Mouse (Mus musculus): ENCODE data around the gene Gfra1. TPM values are rescaled to one million over a fixed set of nuclear protein-coding genes. Genes with fewer than 3 reads are reported as not detected.
A peak's percentile ranks its signal among the peaks of the same experiment; 100 is the strongest.

The Gfra1 gene
- polyA plus RNA-seq, 1 experiment from 2014 or later = 33.0 TPM

DNA sequence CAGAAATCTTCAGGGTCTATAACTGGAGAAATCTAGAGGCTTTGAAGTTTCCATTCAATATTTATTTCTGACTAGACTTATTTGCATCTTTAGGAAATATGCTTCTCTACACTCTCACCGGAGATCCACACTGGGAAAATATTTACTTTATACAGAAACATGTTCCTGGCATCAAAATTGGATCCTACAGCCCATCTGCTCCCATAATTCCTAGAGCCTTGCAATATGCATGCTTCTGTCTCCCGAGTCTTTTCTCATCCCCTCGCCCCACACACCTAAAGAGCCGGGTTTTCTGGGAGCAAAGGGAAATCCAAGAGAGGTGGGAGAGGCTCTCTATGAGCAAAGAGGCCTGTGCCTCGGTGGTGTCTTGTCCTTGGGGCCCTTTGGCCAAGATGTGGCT lies 184.9 kb downstream of the Gfra1 start:
- no peak overlapping the region for H3K4me2 ChIP-seq
- H3K9ac ChIP-seq = no peak overlapping the region

DNA sequence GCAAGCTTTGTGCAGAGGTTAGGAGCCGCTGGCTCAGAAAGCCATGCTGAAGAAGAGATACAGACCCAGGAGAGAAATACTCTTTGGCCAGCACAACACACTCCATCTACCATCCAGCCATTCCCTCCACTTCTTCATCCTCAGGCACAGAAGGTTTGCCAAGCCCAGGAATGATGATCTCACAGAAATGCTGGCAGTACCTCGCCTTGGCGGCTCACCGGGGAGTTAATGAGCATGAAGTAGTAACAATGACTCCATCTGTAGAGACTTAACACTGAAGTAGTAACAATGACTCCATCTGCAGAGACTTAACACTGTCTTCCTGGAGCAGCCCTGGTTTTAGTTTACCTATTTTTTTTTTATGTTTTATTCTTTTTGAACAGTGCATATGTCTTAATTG lies 187.2 kb downstream of the Gfra1 start:
- no peak overlapping the region for H3K9ac ChIP-seq
- 87% methylated on average over 4 of the region's 4 CpGs for WGBS
- no peak for ATAC-seq (ENCODE audit: insufficient read depth, low FRiP score, low read depth)
- H3K27ac ChIP-seq = no peak overlapping the region
- H3K4me1 ChIP-seq = 0 out of 2 replicates have a peak, but pooled peaks cover 6% of the 10 kb centered on the region
- no peak overlapping the region for H3K4me3 ChIP-seq (replicated peaks)
- H3K27me3 ChIP-seq (replicated peaks) = no peaks in the 10 kb centered on the region
- no peaks in the 10 kb centered on the region for H3K36me3 ChIP-seq
- no peaks in the 10 kb centered on the region for H3K9me3 ChIP-seq
- H3K4me2 ChIP-seq = no peak overlapping the region

More for the DNA sequence above, 184.9 kb downstream of the Gfra1 start:
- Histone ChIP-seq H3K9me3 (no peaks in the 10 kb centered on the region), H3K27ac (no peak overlapping the region), H3K4me1 (0 out of 2 replicates have a peak, but pooled peaks cover 6% of the 10 kb centered on the region), H3K27me3 (replicated peaks) (no peaks in the 10 kb centered on the region), H3K36me3 (no peaks in the 10 kb centered on the region), H3K4me3 (replicated peaks) (no peak overlapping the region)
- ATAC-seq (ENCODE audit: insufficient read depth, low FRiP score, low read depth) = no peak
- 57% methylated on average over 5 of the region's 5 CpGs for WGBS

DNA sequence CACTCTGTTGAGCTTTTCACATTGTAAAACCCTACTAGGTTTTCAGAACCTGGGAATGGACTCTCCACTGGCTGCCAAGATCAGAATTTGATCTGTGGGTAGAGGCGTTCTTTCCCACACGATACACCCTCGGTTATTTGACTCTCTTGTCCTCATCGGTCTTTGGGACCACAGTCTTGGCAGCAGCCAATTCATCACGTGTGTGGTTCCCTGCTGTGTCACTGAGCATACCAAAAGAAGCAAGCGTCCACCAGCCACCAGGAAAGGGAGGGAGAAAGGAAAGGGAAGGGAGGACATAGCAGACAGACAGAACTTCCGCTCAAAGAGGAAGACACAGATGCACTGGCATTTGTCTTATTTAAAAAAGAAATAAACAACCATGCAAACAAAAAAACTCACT lies 189.1 kb downstream of the Gfra1 start:
- Histone ChIP-seq H3K27me3 (replicated peaks) (no peaks in the 10 kb centered on the region), H3K4me3 (replicated peaks) (no peak overlapping the region), H3K27ac (no peak overlapping the region), H3K9me3 (no peaks in the 10 kb centered on the region), H3K36me3 (no peaks in the 10 kb centered on the region), H3K9ac (no peak overlapping the region), H3K4me1 (0 out of 2 replicates have a peak, but pooled peaks cover 4% of the 10 kb centered on the region), H3K4me2 (no peak overlapping the region)
- no peak for ATAC-seq (ENCODE audit: insufficient read depth, low FRiP score, low read depth)
- WGBS = 57% methylated on average over 7 of the region's 7 CpGs

DNA sequence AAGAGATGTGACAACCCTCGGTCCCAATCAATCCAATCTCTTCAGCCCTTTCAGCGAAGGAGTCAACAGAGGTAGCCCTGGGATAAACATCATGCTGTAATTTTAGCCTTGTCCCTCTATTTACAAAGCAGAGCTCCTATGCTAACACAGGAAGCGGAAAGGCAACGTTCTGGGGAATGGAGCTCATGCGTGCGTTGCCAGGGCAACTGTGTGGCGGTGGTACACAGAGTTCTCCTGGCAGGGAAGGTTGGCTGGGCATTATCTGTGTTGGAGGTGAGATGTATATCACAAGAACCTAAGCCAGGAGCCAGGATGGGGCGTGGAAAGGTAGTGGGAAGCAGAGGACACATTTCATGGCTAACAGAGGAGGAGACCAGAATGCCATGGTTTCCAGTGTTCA lies 194.8 kb downstream of the Gfra1 start:
- H3K9ac ChIP-seq = no peak overlapping the region
- peaks cover 3% of the 10 kb centered on the region; the same call in 1 of the 2 replicates for H3K4me1 ChIP-seq
- 63% methylated on average over 8 of the region's 8 CpGs for WGBS
- no peak for ATAC-seq (ENCODE audit: insufficient read depth, low FRiP score, low read depth)
- no peak overlapping the region for H3K4me2 ChIP-seq
- H3K9me3 ChIP-seq = no peaks in the 10 kb centered on the region
- no peaks in the 10 kb centered on the region for H3K27me3 ChIP-seq (replicated peaks)
- no peak overlapping the region for H3K4me3 ChIP-seq (replicated peaks)
- H3K36me3 ChIP-seq = no peaks in the 10 kb centered on the region
- H3K27ac ChIP-seq = no peak overlapping the region

DNA sequence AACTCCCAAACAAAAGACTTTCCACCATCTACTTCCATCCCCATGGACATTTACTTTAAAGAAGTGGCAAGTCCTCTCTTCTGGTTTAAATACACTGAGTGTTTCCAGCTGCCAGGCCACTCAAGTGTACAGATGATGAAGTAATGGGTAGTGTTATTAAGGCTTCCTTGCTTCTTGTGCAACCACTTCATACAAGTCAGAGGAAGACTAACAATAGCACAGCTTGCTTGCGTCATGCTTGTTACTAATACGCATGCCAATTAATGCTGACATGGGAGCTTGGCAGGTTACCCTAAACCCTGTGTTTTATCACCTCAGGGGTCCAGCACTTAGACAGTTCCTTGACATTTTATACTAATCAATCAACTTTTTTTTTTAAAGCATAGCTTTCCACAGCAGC lies 196.5 kb downstream of the Gfra1 start:
- Histone ChIP-seq H3K4me1 (peaks cover 3% of the 10 kb centered on the region; the same call in 1 of the 2 replicates), H3K4me3 (replicated peaks) (no peak overlapping the region), H3K27me3 (replicated peaks) (no peaks in the 10 kb centered on the region), H3K4me2 (no peak overlapping the region), H3K9ac (no peak overlapping the region), H3K9me3 (no peaks in the 10 kb centered on the region), H3K36me3 (no peaks in the 10 kb centered on the region), H3K27ac (no peak overlapping the region)
- ATAC-seq (ENCODE audit: insufficient read depth, low FRiP score, low read depth) = no peak
- 50% methylated on average over 2 of the region's 2 CpGs for WGBS

DNA sequence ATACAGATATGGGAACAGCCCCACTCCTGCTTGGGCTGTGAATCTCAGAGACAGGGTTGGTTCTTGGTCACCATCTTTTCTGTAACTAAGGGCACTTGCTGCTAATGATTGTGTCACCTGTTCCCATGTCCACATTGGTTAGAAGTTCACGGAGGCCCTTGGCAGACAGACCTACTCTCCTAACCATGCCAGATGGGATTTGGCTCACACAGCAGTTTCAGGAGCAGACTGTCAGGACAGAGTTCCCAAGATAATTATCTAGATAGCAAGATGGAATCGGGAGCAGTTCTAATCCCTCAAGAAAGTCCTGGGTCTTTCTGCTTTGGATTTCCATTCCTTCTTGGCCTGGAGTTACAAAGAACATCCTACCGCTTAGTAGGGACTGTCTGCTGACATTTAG lies 199.2 kb downstream of the Gfra1 start:
- Histone ChIP-seq H3K4me2 (no peak overlapping the region), H3K36me3 (no peaks in the 10 kb centered on the region), H3K9me3 (no peaks in the 10 kb centered on the region), H3K27me3 (replicated peaks) (no peaks in the 10 kb centered on the region), H3K4me3 (replicated peaks) (no peak overlapping the region), H3K4me1 (peaks cover 3% of the 10 kb centered on the region; the same call in 1 of the 2 replicates), H3K27ac (no peak overlapping the region), H3K9ac (no peak overlapping the region)
- 84% methylated on average over 3 of the region's 3 CpGs for WGBS
- ATAC-seq (ENCODE audit: insufficient read depth, low FRiP score, low read depth) = no peak

DNA sequence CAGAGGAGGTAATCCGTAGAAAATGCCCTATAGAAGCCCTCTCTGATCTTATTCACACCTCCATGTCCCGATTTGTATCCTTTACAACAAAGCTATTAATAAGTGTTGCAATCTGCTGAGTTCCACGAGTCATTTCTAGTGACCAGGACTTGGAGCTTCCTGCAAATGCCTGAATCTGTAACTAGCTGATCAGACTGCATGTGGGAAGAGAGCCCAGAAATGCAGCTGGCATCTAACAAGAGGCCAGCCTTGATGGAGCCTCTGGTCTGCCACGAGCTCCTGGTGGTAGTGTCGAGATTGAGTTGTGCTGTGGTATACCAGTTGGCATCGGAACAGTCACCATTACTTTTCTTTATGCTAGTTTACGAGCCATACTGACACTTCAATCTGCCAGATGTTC lies 200.3 kb downstream of the Gfra1 start:
- Histone ChIP-seq H3K27me3 (replicated peaks) (no peaks in the 10 kb centered on the region), H3K36me3 (no peaks in the 10 kb centered on the region), H3K4me1 (peaks cover 3% of the 10 kb centered on the region; the same call in 1 of the 2 replicates), H3K9ac (no peak overlapping the region), H3K9me3 (no peaks in the 10 kb centered on the region), H3K4me3 (replicated peaks) (no peak overlapping the region), H3K4me2 (no peak overlapping the region), H3K27ac (no peak overlapping the region)
- ATAC-seq (ENCODE audit: insufficient read depth, low FRiP score, low read depth) = no peak
- 79% methylated on average over 7 of the region's 7 CpGs for WGBS

DNA sequence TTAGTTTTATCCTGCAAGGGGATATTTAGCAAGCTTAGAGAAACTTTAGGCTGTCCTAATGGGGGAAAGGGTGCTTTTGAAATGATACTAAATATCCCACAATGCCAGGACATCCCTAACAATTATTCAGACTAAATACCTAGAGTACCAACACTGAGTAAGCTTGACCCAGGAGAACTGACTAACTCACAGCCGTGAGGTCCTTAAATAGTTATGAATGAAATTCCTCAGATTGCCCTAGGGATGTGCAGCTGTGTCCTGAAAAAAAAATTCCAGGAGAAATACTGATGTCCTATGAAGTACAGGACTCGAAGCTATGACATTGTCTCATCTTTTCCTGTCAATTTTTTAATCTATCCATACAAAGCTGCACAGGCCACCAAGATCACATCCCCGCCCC lies 201.5 kb downstream of the Gfra1 start:
- Histone ChIP-seq H3K27ac (no peak overlapping the region), H3K9ac (no peak overlapping the region), H3K27me3 (replicated peaks) (no peaks in the 10 kb centered on the region), H3K4me2 (no peak overlapping the region), H3K36me3 (no peaks in the 10 kb centered on the region), H3K4me1 (no peaks in the 10 kb centered on the region), H3K4me3 (replicated peaks) (no peak overlapping the region), H3K9me3 (no peaks in the 10 kb centered on the region)
- whole genome bisulfite sequencing = 56% methylated on average over 3 of the region's 3 CpGs
- ATAC-seq (ENCODE audit: insufficient read depth, low FRiP score, low read depth) = no peak

DNA sequence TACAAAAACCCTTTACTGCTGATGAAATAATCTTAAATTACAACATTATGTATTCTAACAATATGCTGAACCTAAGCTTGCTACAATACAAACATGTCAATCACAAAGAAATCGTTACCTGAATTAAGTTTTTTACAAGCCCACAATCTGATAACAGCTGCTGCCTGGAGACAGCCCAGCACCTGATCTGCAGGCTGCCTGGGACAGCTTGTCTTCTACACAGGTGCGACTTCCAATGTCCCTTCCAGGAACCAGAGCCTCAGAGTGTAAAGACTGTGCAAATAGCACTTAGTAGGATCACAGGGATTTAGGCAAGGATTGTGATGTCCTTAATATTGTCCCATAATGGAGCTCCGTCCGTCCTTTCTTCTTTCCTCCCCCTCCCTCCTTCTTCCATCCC lies 204.0 kb downstream of the Gfra1 start:
- Histone ChIP-seq H3K27me3 (replicated peaks) (no peaks in the 10 kb centered on the region), H3K27ac (no peak overlapping the region), H3K9ac (no peak overlapping the region), H3K9me3 (no peaks in the 10 kb centered on the region), H3K36me3 (no peaks in the 10 kb centered on the region), H3K4me1 (no peaks in the 10 kb centered on the region), H3K4me2 (no peak overlapping the region), H3K4me3 (replicated peaks) (no peak overlapping the region)
- 73% methylated on average over 4 of the region's 4 CpGs for WGBS
- ATAC-seq (ENCODE audit: insufficient read depth, low FRiP score, low read depth) = no peak

DNA sequence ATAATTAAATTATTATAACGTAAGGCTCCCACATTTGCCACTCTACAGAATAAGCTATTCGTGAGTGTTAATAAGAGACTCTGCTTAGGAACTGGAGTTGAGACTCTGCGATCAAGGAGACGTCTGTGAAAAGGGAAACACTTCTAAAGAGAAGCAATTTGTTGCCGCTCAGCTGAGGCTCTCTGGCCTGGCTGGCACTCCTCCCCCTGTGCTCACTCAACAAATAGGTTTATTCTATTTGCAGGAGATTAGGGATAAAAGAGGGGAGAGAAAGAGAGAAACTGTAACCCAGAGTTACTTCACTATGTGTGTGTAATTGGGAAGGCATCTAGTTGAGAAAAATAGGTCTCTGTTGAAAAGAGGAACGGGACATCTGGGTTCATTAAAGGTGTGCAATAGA lies 204.6 kb downstream of the Gfra1 start:
- H3K27ac ChIP-seq = no peak overlapping the region
- H3K4me3 ChIP-seq (replicated peaks) = no peak overlapping the region
- WGBS = 56% methylated on average over 6 of the region's 6 CpGs
- no peak for ATAC-seq (ENCODE audit: insufficient read depth, low FRiP score, low read depth)
- H3K9ac ChIP-seq = no peak overlapping the region
- H3K36me3 ChIP-seq = no peaks in the 10 kb centered on the region
- H3K4me1 ChIP-seq = no peaks in the 10 kb centered on the region
- no peaks in the 10 kb centered on the region for H3K27me3 ChIP-seq (replicated peaks)
- no peaks in the 10 kb centered on the region for H3K9me3 ChIP-seq
- no peak overlapping the region for H3K4me2 ChIP-seq

DNA sequence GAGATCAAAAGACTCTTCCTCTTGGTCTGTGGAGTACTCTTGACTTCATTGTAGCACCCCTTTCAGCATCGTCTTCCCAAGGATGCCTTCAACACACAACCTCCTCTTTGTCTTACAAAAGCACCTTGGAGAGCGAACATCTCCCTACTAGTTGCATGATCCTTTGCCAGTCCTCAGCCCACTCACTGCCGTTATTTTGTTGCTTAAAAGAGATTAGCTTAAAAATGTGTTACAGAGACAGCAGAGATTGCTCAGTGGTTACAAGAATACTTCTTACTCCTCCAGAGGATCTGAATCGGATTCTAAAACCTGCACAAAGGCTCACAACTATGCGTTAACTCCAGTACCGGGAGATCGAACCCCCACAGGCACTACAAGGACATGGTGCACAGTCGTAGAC lies 205.5 kb downstream of the Gfra1 start:
- Histone ChIP-seq H3K27me3 (replicated peaks) (no peaks in the 10 kb centered on the region; the same call in 1 of the 2 replicates), H3K27ac (no peak overlapping the region), H3K4me1 (no peaks in the 10 kb centered on the region), H3K4me2 (no peak overlapping the region), H3K36me3 (no peaks in the 10 kb centered on the region), H3K9me3 (no peaks in the 10 kb centered on the region), H3K4me3 (replicated peaks) (no peak overlapping the region), H3K9ac (no peak overlapping the region)
- ATAC-seq (ENCODE audit: insufficient read depth, low FRiP score, low read depth) = no peak
- 89% methylated on average over 8 of the region's 8 CpGs for WGBS

DNA sequence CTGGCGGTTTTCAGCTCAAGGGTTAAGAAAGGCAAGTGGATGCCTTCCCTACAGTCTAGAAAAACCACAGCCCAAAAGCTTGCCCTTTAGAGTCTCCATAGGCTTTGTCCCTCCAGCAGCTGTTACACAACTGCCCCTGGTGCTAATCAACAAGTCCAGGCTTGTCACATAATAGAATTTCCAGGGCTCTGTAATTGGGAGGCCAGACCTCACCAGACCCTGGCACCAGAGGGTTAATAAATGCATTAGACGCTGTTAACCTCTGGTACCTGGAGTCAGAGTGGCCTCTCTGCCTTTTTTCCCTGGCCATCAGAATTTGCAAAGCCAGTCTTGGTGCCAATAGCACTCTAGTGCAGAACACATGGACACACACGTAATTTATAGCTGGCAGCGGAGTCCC lies 211.6 kb downstream of the Gfra1 start:
- H3K4me1 ChIP-seq = 0 out of 2 replicates have a peak, but pooled peaks cover 11% of the 10 kb centered on the region

DNA sequence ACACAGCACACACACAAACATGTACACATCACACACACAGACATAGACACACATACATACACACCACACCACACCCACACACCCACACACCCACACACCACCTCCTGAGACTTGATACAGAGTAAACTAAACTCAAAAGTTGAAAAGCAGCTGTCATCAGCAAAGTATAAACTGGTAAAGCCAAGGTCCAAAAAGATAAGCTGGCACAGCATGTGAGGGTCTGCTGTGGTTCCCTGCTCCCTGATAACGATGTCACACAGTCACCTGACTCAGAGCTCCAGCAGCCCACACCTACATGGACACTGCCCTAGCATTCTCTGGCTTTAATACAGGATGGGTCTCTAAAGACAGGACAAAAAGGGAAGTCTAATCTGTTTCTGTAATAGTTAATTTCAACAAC lies 212.1 kb downstream of the Gfra1 start:
- Histone ChIP-seq H3K4me1 (0 out of 2 replicates have a peak, but pooled peaks cover 11% of the 10 kb centered on the region), H3K27me3 (replicated peaks) (no peaks in the 10 kb centered on the region; the same call in 1 of the 2 replicates), H3K27ac (no peak overlapping the region), H3K4me2 (no peak overlapping the region), H3K9ac (no peak overlapping the region), H3K9me3 (no peaks in the 10 kb centered on the region), H3K36me3 (no peaks in the 10 kb centered on the region), H3K4me3 (replicated peaks) (no peak overlapping the region)
- whole genome bisulfite sequencing = 67% methylated on average over 1 of the region's 1 CpGs
- peak; percentile 50; the same call in 1 of the 2 replicates for ATAC-seq (ENCODE audit: insufficient read depth, low FRiP score, low read depth)

More for the DNA sequence above, 211.6 kb downstream of the Gfra1 start:
- H3K27me3 ChIP-seq (replicated peaks) = no peaks in the 10 kb centered on the region; the same call in 1 of the 2 replicates
- ATAC-seq (ENCODE audit: insufficient read depth, low FRiP score, low read depth) = no peak
- no peaks in the 10 kb centered on the region for H3K9me3 ChIP-seq
- no peak overlapping the region for H3K9ac ChIP-seq
- no peak overlapping the region for H3K4me2 ChIP-seq
- 49% methylated on average over 4 of the region's 4 CpGs for WGBS
- H3K36me3 ChIP-seq = no peaks in the 10 kb centered on the region
- peak overlapping the region; percentile 42 for H3K27ac ChIP-seq
- H3K4me3 ChIP-seq (replicated peaks) = no peak overlapping the region
